Mouse (Mus musculus) bone marrow macrophage, adult 2 months (primary cell): ENCODE data around the gene Grk6.

Experiments used
- CTCF ChIP-seq: IDR thresholded peaks from 2 replicates; pipeline ENCODE4 v1.5.1; 2012; ENCODE audit warnings: low read depth, mild to moderate bottlenecking, low read length, moderate library complexity
- POLR2A ChIP-seq: IDR thresholded peaks from 2 replicates; pipeline ENCODE4 v1.6.1; 2012; ENCODE audit warnings: mild to moderate bottlenecking, low read depth, low read length, borderline replicate concordance

GRCm38 (mm10) chr13:55494257-55494656, 49.4 kb downstream of the Grk6 start:
- no peak for TF ChIP-seq CTCF
- no peak for TF ChIP-seq POLR2A
